Mouse (Mus musculus): ENCODE measurements around the gene Ncor1. TPM values are rescaled to one million over a fixed set of nuclear protein-coding genes. Genes with fewer than 3 reads are reported as not detected.

Ncor1 gene
- polyA plus RNA-seq, 1 experiment = 127 TPM

GRCm38 (mm10) chr11:62458780-62459179 lies 439 bp upstream of the Ncor1 start:
- TF ChIP-seq POLR2A (IDR thresholded peaks at IDR 0.05; ENCODE audit: low read depth, low read length) (no peak), CTCF (conservative IDR thresholded peaks at IDR 0.05; ENCODE audit: insufficient read depth, insufficient read length, low read depth, low read length) (no peak)
- Histone ChIP-seq H3K27me3 (replicated peaks; ENCODE audit: control insufficient read depth, insufficient read depth, low read length) (no peaks in the 10 kb centered on the region), H3K4me3 (ENCODE audit: insufficient read depth, low read depth, low read length) (peak overlapping the region; percentile 97), H3K36me3 (ENCODE audit: control insufficient read depth, insufficient read depth, low read length) (no peaks in the 10 kb centered on the region), H3K4me1 (ENCODE audit: control insufficient read depth, insufficient read depth, low read length) (no peaks in the 10 kb centered on the region; the same call in 1 of the 2 replicates), H3K27ac (ENCODE audit: insufficient read depth, low read depth, low read length) (peak overlapping the region; percentile 94)
- 1% methylated on average over 9 of the region's 9 CpGs for WGBS
- no peak for DNase-seq

GRCm38 (mm10) chr11:62457891-62458270 lies 460 bp downstream of the Ncor1 start:
- 1% methylated on average over 18 of the region's 18 CpGs for WGBS
- Histone ChIP-seq H3K27ac (ENCODE audit: insufficient read depth, low read depth, low read length) (peak overlapping the region; percentile 94), H3K4me1 (ENCODE audit: control insufficient read depth, insufficient read depth, low read length) (no peaks in the 10 kb centered on the region; the same call in 1 of the 2 replicates), H3K36me3 (ENCODE audit: control insufficient read depth, insufficient read depth, low read length) (no peaks in the 10 kb centered on the region), H3K4me3 (ENCODE audit: insufficient read depth, low read depth, low read length) (peak overlapping the region; percentile 97), H3K27me3 (replicated peaks; ENCODE audit: control insufficient read depth, insufficient read depth, low read length) (no peaks in the 10 kb centered on the region)
- no peak for DNase-seq
- TF ChIP-seq POLR2A (IDR thresholded peaks at IDR 0.05; ENCODE audit: low read depth, low read length) = no peak
- TF ChIP-seq CTCF (conservative IDR thresholded peaks at IDR 0.05; ENCODE audit: insufficient read depth, insufficient read length, low read depth, low read length) = no peak

- no peaks in the 10 kb centered on the region for H3K4me1 ChIP-seq (ENCODE audit: control insufficient read depth, insufficient read depth, low read length)
- TF ChIP-seq CTCF (conservative IDR thresholded peaks at IDR 0.05; ENCODE audit: insufficient read depth, insufficient read length, low read depth, low read length) (no peak), POLR2A (IDR thresholded peaks at IDR 0.05; ENCODE audit: low read depth, low read length) (peak; percentile 82)
- WGBS = 1% methylated on average over 70 of the region's 73 CpGs
- peak overlapping the region; percentile 94 for H3K27ac ChIP-seq (ENCODE audit: insufficient read depth, low read depth, low read length)
- peak; percentile 94 for DNase-seq
- no peaks in the 10 kb centered on the region for H3K27me3 ChIP-seq (replicated peaks; ENCODE audit: control insufficient read depth, insufficient read depth, low read length)
- no peaks in the 10 kb centered on the region for H3K36me3 ChIP-seq (ENCODE audit: control insufficient read depth, insufficient read depth, low read length)
- H3K4me3 ChIP-seq (ENCODE audit: insufficient read depth, low read depth, low read length) = peak overlapping the region; percentile 97
These were observed 975 bp downstream of the Ncor1 start for GRCm38 (mm10) chr11:62457241-62457890.

GRCm38 (mm10) chr11:62456483-62457172 lies 1.7 kb downstream of the Ncor1 start:
- under 1% methylated on average over 40 of the region's 42 CpGs for WGBS
- Histone ChIP-seq H3K27ac (ENCODE audit: insufficient read depth, low read depth, low read length) (peak overlapping the region; percentile 94), H3K27me3 (replicated peaks; ENCODE audit: control insufficient read depth, insufficient read depth, low read length) (no peaks in the 10 kb centered on the region), H3K4me3 (ENCODE audit: insufficient read depth, low read depth, low read length) (peak overlapping the region; percentile 97), H3K36me3 (ENCODE audit: control insufficient read depth, insufficient read depth, low read length) (no peaks in the 10 kb centered on the region), H3K4me1 (ENCODE audit: control insufficient read depth, insufficient read depth, low read length) (no peaks in the 10 kb centered on the region; the same call in 1 of the 2 replicates)
- DNase-seq = peak; percentile 64
- TF ChIP-seq POLR2A (IDR thresholded peaks at IDR 0.05; ENCODE audit: low read depth, low read length) (no peak), CTCF (conservative IDR thresholded peaks at IDR 0.05; ENCODE audit: insufficient read depth, insufficient read length, low read depth, low read length) (peak; percentile 48)

- H3K27ac ChIP-seq (ENCODE audit: insufficient read depth, low read depth, low read length) = peak overlapping the region; percentile 94
- H3K36me3 ChIP-seq (ENCODE audit: control insufficient read depth, insufficient read depth, low read length) = no peaks in the 10 kb centered on the region
- no peaks in the 10 kb centered on the region; the same call in 1 of the 2 replicates for H3K4me1 ChIP-seq (ENCODE audit: control insufficient read depth, insufficient read depth, low read length)
- WGBS = 2% methylated on average over 3 of the region's 3 CpGs
- no peak for TF ChIP-seq CTCF (conservative IDR thresholded peaks at IDR 0.05; ENCODE audit: insufficient read depth, insufficient read length, low read depth, low read length)
- no peak for TF ChIP-seq POLR2A (IDR thresholded peaks at IDR 0.05; ENCODE audit: low read depth, low read length)
- H3K27me3 ChIP-seq (replicated peaks; ENCODE audit: control insufficient read depth, insufficient read depth, low read length) = no peaks in the 10 kb centered on the region
- no peak for DNase-seq
- H3K4me3 ChIP-seq (ENCODE audit: insufficient read depth, low read depth, low read length) = peak overlapping the region; percentile 97
These were observed 2.3 kb downstream of the Ncor1 start for GRCm38 (mm10) chr11:62456021-62456482.

GRCm38 (mm10) chr11:62455193-62455592 lies 3.1 kb downstream of the Ncor1 start:
- TF ChIP-seq CTCF (conservative IDR thresholded peaks at IDR 0.05; ENCODE audit: insufficient read depth, insufficient read length, low read depth, low read length) = no peak
- TF ChIP-seq POLR2A (IDR thresholded peaks at IDR 0.05; ENCODE audit: low read depth, low read length) = no peak
- H3K4me3 ChIP-seq (ENCODE audit: insufficient read depth, low read depth, low read length) = no peak overlapping the region
- H3K36me3 ChIP-seq (ENCODE audit: control insufficient read depth, insufficient read depth, low read length) = no peaks in the 10 kb centered on the region
- H3K4me1 ChIP-seq (ENCODE audit: control insufficient read depth, insufficient read depth, low read length) = no peaks in the 10 kb centered on the region; the same call in 1 of the 2 replicates
- no peak overlapping the region for H3K27ac ChIP-seq (ENCODE audit: insufficient read depth, low read depth, low read length)
- H3K27me3 ChIP-seq (replicated peaks; ENCODE audit: control insufficient read depth, insufficient read depth, low read length) = no peaks in the 10 kb centered on the region
- WGBS = 26% methylated on average over 1 of the region's 1 CpGs
- no peak for DNase-seq

GRCm38 (mm10) chr11:62448971-62449370 lies 9.4 kb downstream of the Ncor1 start:
- WGBS = 86% methylated on average over 6 of the region's 6 CpGs
- TF ChIP-seq POLR2A (IDR thresholded peaks at IDR 0.05; ENCODE audit: low read depth, low read length) (no peak), CTCF (conservative IDR thresholded peaks at IDR 0.05; ENCODE audit: insufficient read depth, insufficient read length, low read depth, low read length) (no peak)
- Histone ChIP-seq H3K27ac (ENCODE audit: insufficient read depth, low read depth, low read length) (no peak overlapping the region), H3K4me1 (ENCODE audit: control insufficient read depth, insufficient read depth, low read length) (peaks cover 2% of the 10 kb centered on the region; the same call in 1 of the 2 replicates), H3K27me3 (replicated peaks; ENCODE audit: control insufficient read depth, insufficient read depth, low read length) (no peaks in the 10 kb centered on the region), H3K36me3 (ENCODE audit: control insufficient read depth, insufficient read depth, low read length) (no peaks in the 10 kb centered on the region), H3K4me3 (ENCODE audit: insufficient read depth, low read depth, low read length) (no peak overlapping the region)
- no peak for DNase-seq

All from kidney, adult 2 months (tissue).